Mouse (Mus musculus) heart, adult 2 months (tissue): ENCODE results near the gene Jakmip3. TPM values are rescaled to one million over a fixed set of nuclear protein-coding genes. Genes with fewer than 3 reads are reported as not detected.
A peak's percentile ranks its signal among the peaks of the same experiment; 100 is the strongest.

Experiments
- DNase-seq, 2 experiments: peaks; one replicate each; pipeline ENCODE4 v3.0.0; 2021
- H3K27ac ChIP-seq: fragments of 200-600 bp; 2 replicates; pipeline ENCODE4 v1.8.1; 2022
- H3K27me3 ChIP-seq: fragments of 200-500 bp; 2 replicates; pipeline ENCODE4 v1.6.1; 2012; ENCODE audit warnings: mild to moderate bottlenecking, low read length, inconsistent platforms, mixed read lengths; ENCODE audit not compliant: control insufficient read depth, insufficient read depth
- H3K36me3 ChIP-seq: fragments of 200-500 bp; 2 replicates; pipeline ENCODE4 v1.6.1; 2012; ENCODE audit warnings: low read length, inconsistent platforms; ENCODE audit not compliant: control insufficient read depth, insufficient read depth
- H3K4me1 ChIP-seq: fragments of 200-500 bp; 2 replicates; pipeline ENCODE4 v1.6.1; 2011; ENCODE audit warnings: low read length; ENCODE audit not compliant: control insufficient read depth, insufficient read depth
- H3K4me3 ChIP-seq: fragments of 200-600 bp; 2 replicates; pipeline ENCODE4 v1.8.1; 2022
- H3K79me2 ChIP-seq: fragments of 200-500 bp; replicated peaks from 2 replicates; pipeline ENCODE4 v1.6.1; 2012; ENCODE audit warnings: mild to moderate bottlenecking, inconsistent platforms, low read length, moderate library complexity, mixed read lengths; ENCODE audit not compliant: control insufficient read depth, insufficient read depth
- H3K9ac ChIP-seq: fragments of 200-500 bp; 2 replicates; pipeline ENCODE4 v1.6.1; 2012; ENCODE audit warnings: low read depth, mild to moderate bottlenecking, control low read depth, inconsistent platforms, low read length, mixed read lengths
- CTCF ChIP-seq: fragments of 200-600 bp; IDR thresholded peaks from 2 replicates; pipeline ENCODE4 v1.8.1; 2022; ENCODE audit warnings: antibody characterized with exemption, mild to moderate bottlenecking, moderate library complexity
- EP300 ChIP-seq: fragments of 200-500 bp; IDR thresholded peaks from 2 replicates; pipeline ENCODE4 v1.6.1; 2011; ENCODE audit warnings: low read depth, low read length, control low read depth; ENCODE audit not compliant: insufficient read depth
- POLR2A ChIP-seq: fragments of 200-500 bp; IDR thresholded peaks from 2 replicates; pipeline ENCODE4 v1.6.1; 2011; ENCODE audit warnings: mild to moderate bottlenecking, low read depth, low read length, control low read depth; ENCODE audit not compliant: insufficient read depth
- WGBS: fragments of 180-500 bp; shearing (Covaris S2); methylation state at CpG from one replicate; pipeline ENCODE4 v1.1.7; 2018; 5-methylcytosine and 5-hydroxymethylcytosine counted together
- intact Hi-C: fragments of 180-260 bp; cut with DNase I; formaldehyde crosslinking; loops from one replicate; pipeline ENCODE4 v1.15.1; 2025
- polyA plus RNA-seq: library from polyadenylated mRNA; depleted of rRNA; stranded (reverse); fragments of >200 nt; gene quantifications from 2 replicates; pipeline ENCODE4 v1.2.3, GENCODE M21; 2012
- total RNA-seq, 2 experiments: library from RNA; stranded (reverse); gene quantifications; 2 replicates each; pipeline ENCODE4 v1.2.3; 2021

Jakmip3 gene
- total and polyA plus RNA-seq, 3 experiments = 0.13 to 0.16 (median 0.14) TPM

- H3K79me2 ChIP-seq = no peaks in the 10 kb centered on the region
- TF ChIP-seq CTCF = no peak
- no peak for DNase-seq
- no peak overlapping the region for H3K4me3 ChIP-seq
- intact Hi-C loops = no loop called here
- H3K9ac ChIP-seq = no peak overlapping the region
- H3K27ac ChIP-seq = no peak overlapping the region
- H3K36me3 ChIP-seq = no peaks in the 10 kb centered on the region
- no peaks in the 10 kb centered on the region for H3K4me1 ChIP-seq
- WGBS = 81% methylated on average over 8 of the region's 8 CpGs
- peaks cover 2% of the 10 kb centered on the region for H3K27me3 ChIP-seq
Measured at GRCm38 (mm10) chr7:139082281-139082680, 141.8 kb downstream of the Jakmip3 start.

GRCm38 (mm10) chr7:139084316-139084715, 143.8 kb downstream of the Jakmip3 start:
- no peaks in the 10 kb centered on the region for H3K36me3 ChIP-seq
- no peak for TF ChIP-seq CTCF
- TF ChIP-seq EP300 = no peak
- TF ChIP-seq POLR2A = no peak
- peaks cover 3% of the 10 kb centered on the region; the same call in 1 of the 2 replicates for H3K4me1 ChIP-seq
- H3K4me3 ChIP-seq = no peak overlapping the region
- H3K27ac ChIP-seq = no peak overlapping the region
- WGBS = 71% methylated on average over 1 of the region's 1 CpGs
- DNase-seq = no peak
- intact Hi-C loops = no loop called here
- peaks cover 2% of the 10 kb centered on the region for H3K27me3 ChIP-seq
- H3K9ac ChIP-seq = no peak overlapping the region
- H3K79me2 ChIP-seq = no peaks in the 10 kb centered on the region

GRCm38 (mm10) chr7:139085629-139086194, 145.2 kb downstream of the Jakmip3 start, which contains the start of gene Dpysl4:
Gene Dpysl4 (plus strand): TSS chr7:139086001.
- 7% methylated on average over 32 of the region's 32 CpGs for WGBS
- peak within 1 kb of the TSS; percentile 76 for H3K9ac ChIP-seq
- peak in 1 of 2 experiments; percentile 48 for DNase-seq
- no peak for TF ChIP-seq EP300
- no peak for TF ChIP-seq CTCF
- peak; percentile 57; the same call in 1 of the 2 replicates for TF ChIP-seq POLR2A
- intact Hi-C loops = no loop called here
- H3K4me3 ChIP-seq = peak within 1 kb of the TSS; percentile 50
- H3K4me1 ChIP-seq = peaks cover 3% of the 10 kb centered on the region; the same call in 1 of the 2 replicates
- no peaks in the 10 kb centered on the region for H3K36me3 ChIP-seq
- peak within 1 kb of the TSS; percentile 49; the same call in 1 of the 2 replicates for H3K27ac ChIP-seq
- H3K27me3 ChIP-seq = no peaks in the 10 kb centered on the region
- no peaks in the 10 kb centered on the region for H3K79me2 ChIP-seq

GRCm38 (mm10) chr7:139086195-139087158, 145.9 kb downstream of the Jakmip3 start:
- Histone ChIP-seq H3K4me3 (peak overlapping the region; percentile 50), H3K79me2 (no peaks in the 10 kb centered on the region), H3K4me1 (peaks cover 3% of the 10 kb centered on the region; the same call in 1 of the 2 replicates), H3K9ac (peak overlapping the region; percentile 76), H3K27ac (peak overlapping the region; percentile 49; the same call in 1 of the 2 replicates), H3K27me3 (no peaks in the 10 kb centered on the region), H3K36me3 (no peaks in the 10 kb centered on the region)
- DNase-seq = peak; percentile 18 to 59
- 4% methylated on average over 61 of the region's 61 CpGs for WGBS
- TF ChIP-seq CTCF (no peak), POLR2A (no peak), EP300 (no peak)
- intact Hi-C loops = no loop called here

GRCm38 (mm10) chr7:139087801-139088200, 147.3 kb downstream of the Jakmip3 start:
- TF ChIP-seq EP300 = no peak
- TF ChIP-seq CTCF = no peak
- TF ChIP-seq POLR2A = no peak
- intact Hi-C loops = no loop called here
- peaks cover 3% of the 10 kb centered on the region; the same call in 1 of the 2 replicates for H3K4me1 ChIP-seq
- H3K9ac ChIP-seq = no peak overlapping the region
- 51% methylated on average over 2 of the region's 2 CpGs for WGBS
- H3K27me3 ChIP-seq = no peaks in the 10 kb centered on the region
- H3K79me2 ChIP-seq = no peaks in the 10 kb centered on the region
- peak; percentile 28 to 68 for DNase-seq
- H3K27ac ChIP-seq = no peak overlapping the region
- no peak overlapping the region for H3K4me3 ChIP-seq
- no peaks in the 10 kb centered on the region for H3K36me3 ChIP-seq
